Mouse (Mus musculus) macrophage (primary cell): ENCODE data around the gene Cenpp. TPM values are rescaled to one million over a fixed set of nuclear protein-coding genes. Genes with fewer than 3 reads are reported as not detected.

Source experiments
- H3K27ac ChIP-seq: fragments of 350-480 bp; formaldehyde crosslinking; 2 replicates; pipeline ENCODE4 v1.9.0; 2021
- H3K36me3 ChIP-seq: fragments of 350-480 bp; formaldehyde crosslinking; 2 replicates; pipeline ENCODE4 v1.9.0; 2021; ENCODE audit errors: inconsistent target
- H3K4me3 ChIP-seq: fragments of 350-480 bp; formaldehyde crosslinking; 2 replicates; pipeline ENCODE4 v1.9.0; 2021; ENCODE audit errors: inconsistent target
- H3K79me2 ChIP-seq: fragments of 350-480 bp; formaldehyde crosslinking; 2 replicates; pipeline ENCODE4 v1.9.0; 2021; ENCODE audit errors: inconsistent target
- WGBS: methylation state at CpG from one replicate; pipeline ENCODE4 v1.1.7; 2026; ENCODE audit warnings: inconsistent platforms; ENCODE audit not compliant: missing documents; 5-methylcytosine and 5-hydroxymethylcytosine counted together
- polyA plus RNA-seq: library from polyadenylated mRNA; stranded (reverse); fragments of 250-400 nt; gene quantifications from 3 replicates; pipeline ENCODE4 v1.2.4, GENCODE M21; 2018; ENCODE audit warnings: inconsistent platforms

Gene Cenpp
- polyA plus RNA-seq, 1 experiment from 2014 or later: 3.3 TPM

DNA sequence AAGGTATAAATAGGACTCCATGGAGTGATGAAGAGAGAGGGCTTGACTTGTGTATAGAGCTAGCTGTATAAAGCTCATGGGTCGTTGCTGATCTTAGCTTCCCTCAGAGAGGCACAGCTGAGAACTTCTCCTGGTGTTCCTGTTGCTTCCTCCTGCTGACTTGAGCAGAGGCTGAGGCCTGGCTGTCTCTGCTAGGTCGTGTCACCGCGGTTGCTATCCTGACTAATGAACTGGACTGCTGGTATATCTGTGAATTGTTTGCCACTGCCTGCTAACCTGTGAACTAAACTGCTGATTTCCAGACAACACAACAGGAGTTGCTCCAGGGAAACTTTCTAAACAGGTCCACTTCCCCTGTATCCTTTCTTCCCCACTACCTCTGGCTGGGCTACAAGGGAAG, 182.3 kb downstream of the Cenpp start:
- no peak overlapping the region for H3K27ac ChIP-seq
- WGBS: 82% methylated on average over 4 of the region's 4 CpGs
- H3K36me3 ChIP-seq: no peaks in the 10 kb centered on the region
- no peak overlapping the region for H3K4me3 ChIP-seq
- H3K79me2 ChIP-seq: no peaks in the 10 kb centered on the region

DNA sequence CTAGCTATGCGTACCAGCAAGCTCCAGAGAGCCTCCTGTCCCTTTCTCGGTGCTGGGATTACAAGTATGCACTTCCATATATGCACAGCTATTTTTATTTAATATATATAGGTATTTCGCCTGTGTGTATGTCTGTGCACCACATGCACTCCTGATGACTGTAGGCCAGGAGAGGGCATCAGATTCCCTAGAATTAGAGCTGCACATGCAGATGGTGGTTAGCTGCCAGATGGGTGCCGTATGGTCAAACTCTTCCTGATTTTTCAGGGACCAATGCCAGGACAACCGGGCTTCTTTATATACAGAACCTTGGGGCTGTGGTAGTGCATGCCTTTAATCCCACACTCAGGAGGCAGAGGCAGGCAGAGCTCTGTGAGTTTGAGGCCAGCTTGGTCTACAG, 183.6 kb downstream of the Cenpp start:
- WGBS: 85% methylated on average over 5 of the region's 5 CpGs
- Histone ChIP-seq H3K36me3 (no peaks in the 10 kb centered on the region), H3K27ac (no peak overlapping the region), H3K79me2 (no peaks in the 10 kb centered on the region), H3K4me3 (no peak overlapping the region)

DNA sequence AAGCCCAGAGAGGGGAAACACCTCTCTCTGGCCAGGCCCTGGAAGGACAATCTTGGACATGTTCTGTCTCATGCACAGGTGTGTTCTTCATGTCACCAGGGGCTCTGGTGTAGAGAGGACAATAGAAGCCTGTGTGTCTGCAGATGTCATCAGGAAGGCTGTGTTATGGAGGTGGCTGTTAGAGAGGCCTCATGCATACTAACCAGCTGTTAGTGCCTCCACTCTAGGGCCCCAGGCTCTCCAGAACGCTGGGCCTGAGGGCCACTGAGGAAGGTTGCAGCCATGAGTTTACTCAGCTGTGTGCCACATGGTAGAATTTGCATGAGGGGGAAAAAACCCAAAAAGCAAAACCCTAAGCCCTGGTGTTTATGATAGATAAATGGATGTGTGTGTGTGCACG, 185.0 kb downstream of the Cenpp start:
- Histone ChIP-seq H3K4me3 (no peak overlapping the region), H3K79me2 (no peaks in the 10 kb centered on the region), H3K36me3 (no peaks in the 10 kb centered on the region), H3K27ac (no peak overlapping the region)
- WGBS: 93% methylated on average over 2 of the region's 2 CpGs

DNA sequence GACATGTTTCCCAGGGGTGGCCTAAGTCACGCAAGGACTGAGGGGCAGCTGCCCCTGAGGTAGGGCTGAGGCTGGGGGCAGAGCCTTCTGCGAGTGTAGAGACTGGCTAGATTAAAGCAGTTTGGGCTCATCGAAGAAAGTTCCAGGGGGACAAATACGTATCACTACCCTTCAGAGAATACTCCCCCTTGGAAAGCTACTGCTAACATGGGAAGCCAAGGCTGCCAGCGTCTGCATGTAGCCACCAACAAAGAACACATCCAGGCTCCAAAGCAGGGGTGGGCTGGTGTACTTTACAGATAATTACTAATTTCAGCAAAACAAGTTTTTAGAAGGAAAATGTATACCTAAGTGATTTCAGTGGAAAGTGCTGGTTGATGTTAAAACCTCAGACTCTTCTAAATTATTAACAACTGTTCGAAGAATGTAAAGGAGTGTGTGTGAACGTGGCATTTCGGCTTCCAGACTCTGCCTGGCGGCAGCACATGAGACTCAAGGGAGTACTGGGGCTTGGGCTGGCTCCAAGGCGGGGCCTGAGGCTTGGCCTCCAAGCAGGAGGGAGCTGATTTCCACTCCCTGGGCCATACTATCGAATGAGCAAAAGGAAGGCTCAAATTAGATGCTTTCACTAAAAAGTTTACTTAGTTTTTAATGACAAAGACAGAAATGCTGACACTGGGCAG, 186.1 kb downstream of the Cenpp start:
- Histone ChIP-seq H3K4me3 (no peak overlapping the region), H3K36me3 (no peaks in the 10 kb centered on the region), H3K79me2 (no peaks in the 10 kb centered on the region), H3K27ac (no peak overlapping the region)
- WGBS: 94% methylated on average over 9 of the region's 11 CpGs

DNA sequence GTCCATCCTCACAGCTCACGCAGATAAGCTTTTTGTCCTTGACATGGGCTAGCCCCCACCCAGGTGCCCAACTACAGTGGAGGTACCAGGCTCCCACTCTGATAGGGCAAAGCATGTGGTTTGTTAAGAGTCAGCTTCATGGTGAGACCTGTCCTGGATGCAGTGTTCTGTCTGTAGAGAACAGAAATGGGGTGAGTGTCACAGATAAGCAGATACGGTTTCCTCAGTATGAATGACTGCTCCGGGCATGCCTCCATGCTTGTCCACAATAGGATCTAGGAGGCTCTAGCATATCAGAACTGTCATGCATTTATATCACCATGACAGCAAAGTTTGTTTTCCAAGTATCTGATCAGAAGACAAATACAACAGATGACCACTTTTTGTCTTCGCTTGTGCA, 186.7 kb downstream of the Cenpp start:
- WGBS: 96% methylated on average over 4 of the region's 4 CpGs
- Histone ChIP-seq H3K79me2 (no peaks in the 10 kb centered on the region), H3K4me3 (no peak overlapping the region), H3K27ac (no peak overlapping the region), H3K36me3 (no peaks in the 10 kb centered on the region)

DNA sequence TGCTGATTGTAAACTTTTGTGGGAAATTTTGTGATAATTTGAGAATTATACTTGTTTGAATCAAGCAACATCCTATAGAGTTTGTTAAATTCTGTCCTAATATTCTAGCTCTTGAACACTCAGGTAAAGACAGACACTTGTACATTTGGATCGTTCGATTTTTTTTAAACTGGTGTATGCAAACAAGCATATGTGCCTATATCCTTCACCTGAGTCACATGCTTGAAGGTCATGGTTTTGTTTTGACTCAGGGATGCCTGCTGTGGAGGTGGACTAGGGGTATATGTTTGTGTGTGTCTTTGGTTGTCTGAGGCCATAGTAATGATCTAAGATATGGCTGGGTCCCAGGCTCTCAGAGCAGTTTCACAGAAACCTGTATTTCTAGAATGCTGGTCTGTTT, 189.7 kb downstream of the Cenpp start:
- Histone ChIP-seq H3K36me3 (0 out of 2 replicates have a peak, but pooled peaks cover 5% of the 10 kb centered on the region), H3K27ac (no peak overlapping the region), H3K79me2 (no peaks in the 10 kb centered on the region), H3K4me3 (no peak overlapping the region)
- 92% methylated on average over 2 of the region's 2 CpGs for WGBS

DNA sequence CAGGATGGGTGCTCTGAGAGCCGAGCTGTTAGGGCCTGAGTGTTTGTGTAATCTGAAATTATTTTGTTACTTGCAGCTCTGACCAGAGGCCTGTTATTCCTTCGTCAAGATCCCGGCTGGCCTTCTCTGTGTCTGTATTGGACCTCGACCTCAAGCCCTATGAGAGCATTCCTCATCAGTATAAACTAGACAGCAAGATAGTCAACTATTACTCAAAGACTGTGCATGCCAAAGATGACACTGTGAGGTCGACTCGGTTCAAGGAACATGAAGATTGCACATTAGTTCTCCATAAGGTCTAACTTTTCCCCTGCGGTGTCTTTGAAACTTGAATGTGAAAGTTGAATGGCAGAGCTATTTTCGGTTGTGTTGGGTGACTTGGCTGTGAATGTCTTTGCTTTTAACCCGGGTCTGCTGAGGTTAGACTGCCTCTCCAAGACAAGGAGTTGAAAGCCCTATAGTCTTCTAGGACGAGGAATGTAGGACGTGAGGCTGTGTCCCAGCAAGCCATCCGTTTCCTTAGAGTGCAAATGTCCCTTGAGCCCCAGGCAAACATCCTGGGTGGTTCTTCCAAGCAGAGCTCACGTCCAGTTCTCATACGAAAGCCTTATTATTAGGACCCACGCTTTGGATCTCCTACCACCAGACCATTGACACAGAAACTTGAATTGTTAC, 191.0 kb downstream of the Cenpp start:
- 88% methylated on average over 14 of the region's 15 CpGs for WGBS
- H3K27ac ChIP-seq: no peak overlapping the region
- no peaks in the 10 kb centered on the region for H3K79me2 ChIP-seq
- 0 out of 2 replicates have a peak, but pooled peaks cover 5% of the 10 kb centered on the region for H3K36me3 ChIP-seq
- no peak overlapping the region for H3K4me3 ChIP-seq

DNA sequence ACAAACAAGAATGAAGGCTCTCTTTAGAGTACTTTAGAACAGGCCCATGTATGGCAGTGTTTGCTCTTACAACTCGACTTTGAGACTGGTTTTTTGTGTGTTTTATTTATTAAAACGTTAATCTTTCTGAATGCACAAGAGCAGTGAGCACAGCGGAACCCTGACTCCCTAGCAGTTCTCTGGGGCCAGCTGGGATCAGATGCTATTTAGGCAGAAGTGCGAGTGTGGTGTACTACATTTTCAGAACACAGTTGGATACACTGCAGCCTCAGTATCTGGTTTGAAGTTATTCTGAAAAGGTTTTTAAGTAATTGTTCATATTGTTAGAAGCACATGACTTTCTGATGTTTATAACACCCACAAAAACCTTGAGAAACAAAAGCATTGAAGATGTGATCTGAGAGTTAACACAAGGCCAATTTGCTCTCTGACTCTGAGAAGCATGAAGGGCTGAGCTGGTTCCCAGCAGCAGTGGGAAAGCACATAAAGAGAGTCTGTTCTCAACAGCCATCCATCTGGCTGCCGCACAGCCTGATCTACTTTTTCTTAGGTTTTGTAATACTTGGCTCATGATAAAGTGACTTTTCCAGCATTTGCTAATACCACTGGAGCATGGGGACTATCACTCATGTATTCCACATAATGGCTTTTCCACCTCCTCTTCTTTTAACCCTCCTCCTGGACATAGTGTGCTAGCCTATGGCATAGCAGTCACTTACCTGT, 191.7 kb downstream of the Cenpp start:
- WGBS: 95% methylated on average over 5 of the region's 5 CpGs
- H3K79me2 ChIP-seq: no peaks in the 10 kb centered on the region
- H3K27ac ChIP-seq: no peak overlapping the region
- no peak overlapping the region for H3K4me3 ChIP-seq
- 0 out of 2 replicates have a peak, but pooled peaks cover 5% of the 10 kb centered on the region for H3K36me3 ChIP-seq

DNA sequence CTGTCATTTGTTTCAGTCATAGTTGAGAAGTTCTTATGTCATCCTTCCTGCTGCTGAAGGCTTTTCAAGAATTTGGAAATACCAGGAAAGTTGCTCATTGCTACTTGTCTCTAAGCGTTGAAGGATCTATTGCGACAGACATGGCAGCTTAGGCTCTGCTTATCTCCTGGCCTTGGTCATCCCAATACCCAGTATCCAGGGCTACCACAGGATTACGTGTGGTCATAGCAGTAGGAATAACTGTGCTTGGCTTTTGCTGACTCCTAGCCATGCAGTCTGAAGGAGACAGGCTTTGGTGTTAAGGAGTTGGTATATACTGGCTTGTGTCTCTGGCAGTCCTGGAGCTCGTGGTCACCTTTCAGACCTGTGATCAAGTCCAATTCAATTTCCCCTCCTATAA, 192.3 kb downstream of the Cenpp start:
- Histone ChIP-seq H3K27ac (no peak overlapping the region), H3K79me2 (no peaks in the 10 kb centered on the region), H3K36me3 (0 out of 2 replicates have a peak, but pooled peaks cover 5% of the 10 kb centered on the region), H3K4me3 (no peak overlapping the region)
- 77% methylated on average over 4 of the region's 4 CpGs for WGBS

DNA sequence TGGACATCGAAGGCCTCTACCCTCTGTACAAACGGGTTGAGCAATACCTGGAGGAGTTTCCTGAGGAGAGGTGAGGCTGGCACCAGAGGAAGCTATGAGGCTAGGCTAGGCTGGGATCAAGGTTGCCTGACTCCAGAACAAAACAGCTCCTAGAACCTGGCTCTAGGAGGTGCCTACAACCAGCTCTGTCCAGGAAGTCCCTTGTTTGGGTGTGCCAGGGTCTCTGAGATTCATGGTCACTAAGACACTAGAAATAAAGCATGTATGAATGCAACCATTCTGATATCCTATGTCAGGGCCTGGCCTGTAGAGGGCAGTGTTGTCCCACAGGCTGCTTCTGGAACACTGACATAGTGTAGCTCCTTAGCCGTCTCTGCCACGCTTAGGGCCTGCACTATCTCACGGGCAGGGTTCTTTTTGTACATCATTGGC, 203.3 kb downstream of the Cenpp start:
- Histone ChIP-seq H3K27ac (no peak overlapping the region), H3K79me2 (no peaks in the 10 kb centered on the region), H3K4me3 (no peak overlapping the region), H3K36me3 (0 out of 2 replicates have a peak, but pooled peaks cover 8% of the 10 kb centered on the region)
- 39% methylated on average over 5 of the region's 5 CpGs for WGBS

DNA sequence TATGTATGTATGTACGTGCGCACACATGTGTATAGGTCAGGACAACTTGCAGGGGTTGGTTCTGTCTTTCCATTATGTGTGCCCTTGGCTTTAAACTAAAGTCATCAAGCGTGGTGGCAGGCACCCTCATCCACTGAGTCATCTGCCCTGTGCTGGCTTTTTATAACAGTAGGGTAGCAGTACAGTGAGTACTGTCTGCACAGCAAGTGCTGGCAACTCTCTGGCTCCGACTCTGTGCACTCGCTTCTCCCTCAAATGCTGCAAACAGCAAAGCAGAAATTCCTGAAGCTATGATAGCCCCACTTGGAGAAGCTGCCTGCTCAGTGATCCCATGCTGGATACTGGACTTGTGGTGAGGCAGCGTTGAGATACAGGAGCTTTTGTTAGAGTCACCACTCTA, 208.1 kb downstream of the Cenpp start:
- Histone ChIP-seq H3K27ac (no peak overlapping the region), H3K79me2 (no peaks in the 10 kb centered on the region), H3K36me3 (peaks cover 27% of the 10 kb centered on the region), H3K4me3 (no peak overlapping the region)
- WGBS: 97% methylated on average over 6 of the region's 6 CpGs

DNA sequence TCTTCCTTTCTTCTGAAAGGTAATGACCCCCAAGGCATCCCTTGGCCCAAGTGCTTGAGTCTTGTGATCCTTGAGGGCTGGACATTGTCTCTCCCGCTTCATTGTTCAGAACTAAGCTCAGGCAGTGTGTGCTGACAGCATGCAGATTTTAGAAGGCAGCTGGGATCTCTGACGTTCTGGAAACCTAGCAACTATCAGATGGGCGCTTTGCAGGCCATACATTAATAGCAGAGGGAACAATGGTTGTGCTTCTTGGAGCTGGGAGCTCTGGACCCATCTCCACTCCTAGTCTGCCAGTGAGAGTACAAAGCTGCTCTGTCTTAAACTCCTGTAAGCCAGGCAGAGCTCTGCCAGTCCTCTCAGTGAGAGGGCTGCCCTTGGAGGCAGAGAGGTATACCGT, 216.4 kb downstream of the Cenpp start:
- Histone ChIP-seq H3K79me2 (peaks cover 2% of the 10 kb centered on the region; the same call in 1 of the 2 replicates), H3K27ac (no peak overlapping the region), H3K4me3 (no peak overlapping the region), H3K36me3 (peaks cover 13% of the 10 kb centered on the region; the same call in 1 of the 2 replicates)
- 90% methylated on average over 3 of the region's 4 CpGs for WGBS

DNA sequence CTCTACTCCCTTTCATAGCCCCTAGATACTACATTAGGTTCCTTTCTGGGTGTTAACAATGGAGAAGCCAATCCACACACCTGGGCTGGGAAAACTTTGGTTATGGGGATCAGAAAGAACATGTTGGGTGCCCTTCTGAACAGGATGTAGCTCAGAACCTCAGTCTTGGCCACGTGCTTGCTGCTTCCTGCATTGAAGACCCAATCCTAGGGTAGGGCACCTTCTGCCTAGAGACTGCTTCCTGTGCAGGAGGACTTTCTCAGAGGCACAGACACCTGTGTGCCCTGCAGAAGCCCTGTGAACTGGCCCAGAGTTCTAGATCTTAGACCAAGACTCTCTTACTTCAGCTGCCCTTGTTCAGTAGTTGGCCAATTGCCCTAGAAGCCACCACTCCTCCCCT, 216.8 kb downstream of the Cenpp start:
- Histone ChIP-seq H3K36me3 (peaks cover 13% of the 10 kb centered on the region; the same call in 1 of the 2 replicates), H3K79me2 (peaks cover 6% of the 10 kb centered on the region; the same call in 1 of the 2 replicates), H3K4me3 (no peak overlapping the region), H3K27ac (no peak overlapping the region)
- WGBS: 37% methylated on average over 1 of the region's 1 CpGs

DNA sequence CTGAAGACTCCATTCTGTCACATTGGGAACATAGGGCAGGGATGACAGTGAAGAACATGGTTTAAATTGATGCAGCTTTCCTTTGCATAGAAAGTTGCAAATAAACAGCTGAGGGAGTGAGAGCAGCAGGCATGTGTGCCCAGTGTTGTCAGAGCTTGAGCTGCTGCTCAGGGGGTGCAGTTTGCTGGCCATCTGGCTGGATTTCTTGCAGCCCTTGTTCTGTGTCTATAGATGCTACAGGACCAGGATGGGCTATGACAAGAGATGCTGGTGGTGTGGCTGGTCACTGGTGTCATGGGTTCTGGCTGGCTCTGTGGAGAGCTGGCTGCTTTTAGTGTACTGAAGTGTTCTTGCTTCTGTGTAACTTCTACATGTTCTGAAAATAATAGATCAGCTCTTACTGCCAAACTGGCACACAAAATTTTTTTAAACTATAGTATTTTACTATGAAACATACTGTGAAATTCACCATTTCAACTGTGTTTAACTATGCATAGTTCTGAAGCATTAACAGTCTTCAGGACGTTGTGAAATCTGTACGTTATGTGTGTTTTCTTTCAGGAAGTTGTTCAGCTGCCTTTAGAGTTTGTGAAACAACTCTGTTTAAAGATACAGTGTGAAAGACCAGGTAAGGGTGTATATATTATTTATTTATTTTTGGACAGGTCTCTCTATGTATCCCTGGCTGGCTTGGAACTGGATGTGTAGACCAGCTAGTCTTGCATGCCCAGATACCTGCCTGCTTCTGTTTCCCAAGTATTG, 219.1 kb downstream of the Cenpp start:
- peaks cover 28% of the 10 kb centered on the region for H3K79me2 ChIP-seq
- H3K4me3 ChIP-seq: no peak overlapping the region
- peaks cover 13% of the 10 kb centered on the region; the same call in 1 of the 2 replicates for H3K36me3 ChIP-seq
- WGBS: 43% methylated on average over 2 of the region's 2 CpGs
- no peak overlapping the region for H3K27ac ChIP-seq
